Mouse (Mus musculus) lung, postnatal 0 days (tissue): ENCODE data around the gene Irf2bp2.

Experiments
- CTCF ChIP-seq: IDR thresholded peaks from 2 replicates; pipeline ENCODE4 v1.5.1; 2016; ENCODE audit warnings: antibody characterized with exemption, mild to moderate bottlenecking
- EP300 ChIP-seq: IDR thresholded peaks from 2 replicates; pipeline ENCODE4 v1.6.1; 2016; ENCODE audit warnings: antibody characterized with exemption, mild to moderate bottlenecking, control low read depth

- no peak for TF ChIP-seq CTCF
- TF ChIP-seq EP300 = peak; percentile 35; the same call in 1 of the 2 replicates
These were observed 4.2 kb downstream of the Irf2bp2 start for GRCm38 (mm10) chr8:126589507-126590023.
